Mouse (Mus musculus) embryo, embryonic 11.5 days (tissue): Measurements from ENCODE around the gene Fbxw9.
"Not testable (repeated sequence)": the region's sequence is repeated elsewhere in the genome, so short reads cannot be mapped to it uniquely, and the experiment has no call there.

Experiments
- DNase-seq: peaks from one replicate; pipeline ENCODE4 v3.0.0-alpha.2; 2012; ENCODE audit warnings: low read depth, low spot score

Gene Fbxw9

GRCm38 (mm10) chr8:85036718-85037365 is 23.0 kb upstream of the Fbxw9 start, which contains the start of gene Tnpo2:
Tnpo2 (plus strand) TSS chr8:85036915.
- DNase-seq = peak; percentile 88

GRCm38 (mm10) chr8:85037366-85037680 is 22.5 kb upstream of the Fbxw9 start:
- DNase-seq = no peak

GRCm38 (mm10) chr8:85037681-85038531 is 21.9 kb upstream of the Fbxw9 start:
- DNase-seq = no peak

- DNase-seq = no peak
Observed at GRCm38 (mm10) chr8:85043619-85044018, 16.2 kb upstream of the Fbxw9 start.

GRCm38 (mm10) chr8:85057367-85057766 is 2.5 kb upstream of the Fbxw9 start:
- DNase-seq = no peak

GRCm38 (mm10) chr8:85062603-85063002 is 2.7 kb downstream of the Fbxw9 start:
- no peak for DNase-seq

- DNase-seq = no peak
Observed at GRCm38 (mm10) chr8:85065213-85065612, 5.4 kb downstream of the Fbxw9 start.

- no peak for DNase-seq
Observed at GRCm38 (mm10) chr8:85067155-85067554, 7.3 kb downstream of the Fbxw9 start.

- DNase-seq = no peak
Observed at GRCm38 (mm10) chr8:85067982-85068381, 8.1 kb downstream of the Fbxw9 start, which contains the start of gene Gm5741. Gm5741 (minus strand) TSS chr8:85067982.

GRCm38 (mm10) chr8:85071041-85071440 is 11.2 kb downstream of the Fbxw9 start:
- DNase-seq = no peak

- peak; percentile 83 for DNase-seq
Observed at GRCm38 (mm10) chr8:85071514-85072281, 11.8 kb downstream of the Fbxw9 start, which contains the start of gene Dhps. Dhps (plus strand) TSS chr8:85071757.

- no peak for DNase-seq
Observed at GRCm38 (mm10) chr8:85072364-85072929, 12.6 kb downstream of the Fbxw9 start.

- DNase-seq = no peak
Observed at GRCm38 (mm10) chr8:85073041-85073612, 13.3 kb downstream of the Fbxw9 start.

- DNase-seq = no peak
Observed at GRCm38 (mm10) chr8:85074167-85074566, 14.3 kb downstream of the Fbxw9 start.

- no peak for DNase-seq
Observed at GRCm38 (mm10) chr8:85074617-85075016, 14.8 kb downstream of the Fbxw9 start.

GRCm38 (mm10) chr8:85076001-85076400 is 16.1 kb downstream of the Fbxw9 start:
- no peak for DNase-seq

- peak; percentile 71 for DNase-seq
Observed at GRCm38 (mm10) chr8:85076993-85077392, 17.1 kb downstream of the Fbxw9 start.

- DNase-seq = no peak
Observed at GRCm38 (mm10) chr8:85080214-85080531, 20.3 kb downstream of the Fbxw9 start.

- DNase-seq = peak; percentile 66
Observed at GRCm38 (mm10) chr8:85080532-85081215, 20.8 kb downstream of the Fbxw9 start, which contains the start of gene Wdr83os. Wdr83os (plus strand) TSS chr8:85080740.

- DNase-seq = peak; percentile 37
Observed at GRCm38 (mm10) chr8:85081216-85081555, 21.3 kb downstream of the Fbxw9 start, which contains the start of gene Wdr83. Wdr83 (minus strand) TSS chr8:85081306.

GRCm38 (mm10) chr8:85082169-85082568 is 22.3 kb downstream of the Fbxw9 start:
- not testable (repeated sequence) for DNase-seq
